Mouse (Mus musculus) C2C12 (cell line): ENCODE results near the gene Prss53.

ENCODE experiments used
- CTCF ChIP-seq: IDR thresholded peaks from one replicate; pipeline ENCODE4 v1.5.1; 2011; ENCODE audit not compliant: control insufficient read depth, insufficient read depth, insufficient read length
- USF1 ChIP-seq: IDR thresholded peaks from one replicate; pipeline ENCODE4 v1.6.1; 2011; ENCODE audit warnings: low read depth, mild to moderate bottlenecking, control low read depth, moderate library complexity

DNA sequence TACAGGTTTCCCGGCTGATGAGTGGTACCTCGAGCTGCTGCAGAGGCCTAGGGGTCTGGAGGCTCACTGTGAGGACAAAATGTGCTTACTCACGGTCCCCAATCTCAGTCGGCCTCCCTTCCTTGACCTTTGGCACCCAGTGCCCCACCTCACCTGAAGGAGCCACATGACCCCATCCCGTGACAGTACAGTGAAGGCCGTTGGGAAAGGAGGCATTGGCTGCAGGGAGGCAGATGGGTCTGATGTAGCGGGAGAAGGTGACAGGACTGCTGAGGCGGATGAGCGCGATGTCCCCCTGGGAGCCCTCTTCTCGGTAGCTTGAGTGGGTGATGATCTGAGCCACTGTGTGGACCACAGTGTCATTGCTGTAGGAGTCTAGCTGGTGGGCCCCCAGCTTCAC is 36.1 kb upstream of the Prss53 start:
- TF ChIP-seq CTCF: no peak
- TF ChIP-seq USF1: no peak
